Mouse (Mus musculus) regulatory T cell (primary cell): Measurements from ENCODE around the gene Ptgdr2.

ENCODE experiments used
- in situ Hi-C: fragments of 300-600 bp; cut with MboI, MseI; formaldehyde crosslinking; loops from one replicate; pipeline ENCODE4 v1.15.1; 2025; ENCODE audit warnings: high pct_unique_total_duplicates

Gene Ptgdr2

DNA sequence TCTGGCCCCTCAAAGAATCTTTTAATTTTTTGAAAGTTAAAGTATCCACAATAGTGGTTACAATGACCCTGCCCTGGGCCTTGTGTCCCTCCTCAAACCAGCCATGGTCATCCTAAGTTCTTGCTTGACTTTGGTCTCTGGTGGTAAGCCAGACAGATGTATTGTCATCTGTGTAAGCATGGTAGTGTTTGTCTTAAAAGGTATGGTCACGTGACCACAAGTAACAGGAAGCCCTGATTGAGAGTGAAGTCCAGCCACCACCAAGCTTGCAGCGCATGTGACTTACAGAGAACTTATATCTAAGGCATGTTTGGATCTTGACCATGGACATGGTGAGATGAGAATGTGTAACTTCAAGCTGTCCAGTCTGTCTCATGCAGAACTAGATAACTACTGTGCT is 38.2 kb downstream of the Ptgdr2 start:
- in situ Hi-C loops: no loop called here

DNA sequence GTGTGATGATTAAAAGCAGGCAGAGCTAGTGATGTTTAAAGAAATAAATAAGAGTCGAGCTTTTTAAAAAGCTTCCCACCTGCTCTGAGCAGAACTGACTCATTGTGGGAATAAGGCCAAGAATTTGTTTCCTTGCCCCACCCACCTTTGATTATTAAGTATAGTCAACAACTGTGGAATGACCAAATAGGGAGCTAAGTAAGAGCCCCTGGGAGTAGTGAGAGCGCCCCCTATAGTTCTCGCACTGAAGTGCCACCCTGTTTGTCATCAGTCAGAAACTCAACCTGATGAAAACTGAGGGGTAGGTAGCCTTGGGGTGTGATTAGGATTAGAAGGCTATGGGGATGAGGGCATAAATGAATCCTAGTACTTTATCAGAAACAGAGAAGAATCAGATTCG is 39.4 kb downstream of the Ptgdr2 start:
- in situ Hi-C loops: no loop called here

DNA sequence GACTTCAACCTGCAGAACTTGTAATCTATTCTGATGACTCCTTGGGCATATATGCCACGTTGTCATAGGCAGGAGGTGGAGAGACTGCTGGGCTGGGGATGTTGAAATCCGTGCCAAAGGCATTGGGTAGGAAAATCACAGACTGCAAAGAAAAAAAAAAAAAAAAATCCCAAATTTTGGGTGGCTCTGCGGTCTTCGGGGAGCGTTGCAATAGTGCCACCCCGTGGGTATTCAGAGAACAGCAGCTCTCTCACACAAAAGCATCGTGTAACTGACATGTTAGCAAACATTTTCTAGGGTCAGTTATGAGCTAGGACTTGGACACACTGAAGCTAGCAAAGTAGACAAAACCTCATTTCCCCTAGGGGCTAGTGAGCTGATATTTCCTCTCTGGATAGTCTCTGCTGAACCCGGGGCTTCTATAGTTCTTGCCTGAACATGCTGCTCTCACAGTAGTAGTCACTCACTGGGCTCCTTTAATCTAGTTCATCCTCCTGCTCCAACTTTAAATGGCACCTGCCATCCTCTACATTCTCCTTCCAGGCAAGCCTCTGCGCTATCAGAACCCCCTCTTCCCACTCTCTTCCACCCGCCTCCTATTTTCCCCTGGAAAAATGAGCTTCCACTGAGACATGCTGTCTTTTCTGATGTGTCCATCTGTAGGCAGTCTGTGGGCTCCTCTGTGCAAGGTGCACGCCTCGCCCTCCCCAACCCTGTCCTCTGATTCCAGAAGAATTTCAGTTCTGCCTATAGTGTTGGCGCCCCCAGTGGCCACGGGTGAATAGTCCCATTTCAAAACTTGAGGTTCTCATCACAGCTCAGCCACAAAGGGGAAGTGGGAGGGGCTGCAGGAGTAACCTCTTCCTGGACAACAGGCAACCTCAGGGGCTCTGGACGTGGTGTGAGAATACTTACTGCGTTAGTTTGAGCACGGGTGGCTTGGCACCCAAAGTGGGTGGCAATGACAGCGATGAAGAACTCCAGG is 42.5 kb downstream of the Ptgdr2 start:
- in situ Hi-C loops: no loop called here

DNA sequence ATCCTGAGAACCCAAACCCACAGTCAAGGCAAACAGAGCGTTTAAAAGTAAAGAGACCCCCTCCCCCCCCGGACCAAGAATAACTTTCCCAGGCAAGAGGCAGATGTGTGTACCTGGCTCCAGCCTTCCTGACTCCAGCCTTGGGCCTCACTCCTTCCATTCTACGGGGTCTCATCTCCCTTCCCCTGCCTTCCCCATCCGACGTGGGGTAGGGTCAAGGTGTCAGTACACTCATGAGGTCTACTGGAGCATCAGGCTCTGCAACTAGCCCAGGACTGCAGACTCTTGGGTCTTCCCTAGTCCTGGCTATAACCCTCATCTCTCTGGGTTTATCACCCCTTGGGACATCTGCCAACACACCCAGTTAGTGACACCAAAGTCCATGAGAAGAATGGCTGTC is 43.2 kb downstream of the Ptgdr2 start:
- in situ Hi-C loops: no loop called here

GRCm38 (mm10) chr19:10983146-10983545 is 46.2 kb downstream of the Ptgdr2 start:
- in situ Hi-C loops: no loop called here

DNA sequence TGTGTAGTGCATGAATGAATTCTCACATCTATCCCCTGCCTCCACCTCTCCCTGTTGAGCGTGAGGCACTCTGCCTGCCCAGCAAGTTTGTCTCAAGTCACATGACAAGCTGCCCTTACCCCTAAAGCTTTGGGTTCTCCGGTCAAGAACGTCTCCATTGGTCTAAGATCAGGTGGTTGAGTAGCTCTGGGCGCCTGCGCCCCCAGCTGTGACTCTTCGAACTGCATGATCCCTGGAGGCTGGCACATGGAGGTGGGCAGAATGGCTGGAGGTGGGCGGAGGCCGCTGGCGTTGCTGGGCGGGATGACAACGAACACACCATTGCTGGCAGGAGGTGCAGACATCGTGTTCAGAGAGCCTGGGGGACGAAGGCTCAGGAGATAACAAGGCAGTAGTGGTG is 47.6 kb downstream of the Ptgdr2 start:
- in situ Hi-C loops: no loop called here

- in situ Hi-C loops: no loop called here
Observed at GRCm38 (mm10) chr19:10985889-10986288, 48.9 kb downstream of the Ptgdr2 start.

DNA sequence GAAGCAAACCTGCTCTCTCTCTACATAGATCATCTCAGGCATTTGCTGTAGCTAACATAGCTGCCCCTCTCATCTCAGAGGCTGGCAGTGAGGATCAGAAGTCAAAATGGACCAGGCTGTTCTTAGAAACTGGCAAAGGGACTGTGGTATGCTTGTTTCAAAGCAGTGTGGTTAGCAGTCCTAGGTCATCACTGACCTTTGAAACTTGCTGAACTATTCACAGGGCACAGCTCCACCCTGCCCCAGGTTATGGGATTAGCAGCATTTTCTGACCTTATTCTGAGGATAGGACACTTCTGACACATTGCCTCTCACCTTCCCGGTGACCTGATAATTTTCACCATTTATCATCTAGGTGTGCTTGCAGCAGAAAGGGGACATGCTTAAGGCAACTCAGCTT is 51.6 kb downstream of the Ptgdr2 start:
- in situ Hi-C loops: no loop called here

DNA sequence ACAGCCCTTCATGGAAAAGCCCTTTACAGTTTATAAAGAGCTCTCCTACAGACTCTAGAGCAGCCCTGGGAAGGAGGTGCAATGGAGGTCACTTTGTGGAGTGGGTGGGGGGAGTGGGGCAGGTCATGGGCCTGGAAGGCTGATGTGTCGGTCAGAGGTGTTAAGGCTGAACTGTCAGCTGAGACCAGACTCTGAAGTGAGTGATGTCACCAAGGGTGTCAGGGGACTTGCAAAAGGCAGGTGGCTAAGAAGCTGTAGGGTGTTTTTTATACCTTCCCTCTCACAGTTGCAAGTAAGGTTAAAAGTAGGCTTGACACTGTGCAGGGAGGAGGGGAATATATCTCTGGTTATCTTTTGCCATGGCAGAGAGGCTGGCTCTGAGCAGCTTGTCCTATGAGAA is 53.8 kb downstream of the Ptgdr2 start:
- in situ Hi-C loops: no loop called here

DNA sequence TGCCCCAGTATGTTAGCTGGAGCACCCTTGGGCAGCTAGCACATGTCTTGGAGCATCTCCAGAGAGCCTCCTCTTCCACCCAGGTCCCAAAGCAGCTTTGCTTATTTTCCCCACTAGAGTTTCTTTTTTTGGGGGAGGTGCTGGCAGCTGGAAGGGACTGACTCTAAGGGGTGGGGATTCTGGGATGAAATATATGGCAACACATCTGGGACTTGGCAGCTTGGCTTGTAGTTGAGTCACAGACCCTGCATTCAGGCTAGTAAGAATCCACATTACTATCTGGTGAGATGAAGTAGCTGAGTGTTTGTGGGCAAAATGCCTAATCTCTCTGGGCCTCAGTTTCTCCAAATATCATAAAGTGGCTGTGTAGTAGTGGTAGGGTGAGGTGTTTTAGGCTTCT is 55.0 kb downstream of the Ptgdr2 start:
- in situ Hi-C loops: no loop called here
